9 mouse cellular contexts compared by ENCODE assay signal in the genomic region with DNA sequence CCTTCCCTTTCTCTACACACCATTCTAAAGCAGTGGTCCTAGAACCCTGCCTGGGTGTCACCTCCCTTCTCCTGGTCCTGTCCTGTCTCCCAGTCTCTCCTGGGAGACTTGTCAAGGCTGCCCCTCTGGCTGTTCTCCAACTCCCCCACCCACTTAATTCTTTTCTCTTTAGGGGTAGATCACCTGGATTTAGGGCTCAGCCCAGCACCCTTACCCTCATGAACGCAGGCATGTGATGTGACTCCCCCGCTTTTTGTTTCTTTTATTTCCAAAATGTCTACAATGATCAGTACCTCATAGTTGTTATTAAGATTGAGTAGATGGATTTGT. TPM values are rescaled to one million over a fixed set of nuclear protein-coding genes. Genes with fewer than 3 reads are reported as not detected.
DNase-seq lines count a peak whose midpoint lies in the region; ATAC-seq lines count a peak whose summit lies in the region.
"Had no signal": no experiment of that assay in that cellular context is flagged by ENCODE, and none has a peak within 500 bp of the region (broad histone marks: within the 10 kb centered on the region; RNA-seq: fewer than 3 reads in every experiment).

No protein-coding gene starts in this region.

- peak overlapping the region; percentile 70 for H3K4me2 ChIP-seq in kidney, embryonic 16.5 days (replicated peaks; ENCODE audit: low read depth, low read length)
- peak overlapping the region; percentile 90 for H3K4me2 ChIP-seq in embryonic facial prominence, embryonic 13.5 days
- peak overlapping the region; percentile 55 for H3K4me2 ChIP-seq in hindbrain, embryonic 14.5 days (replicated peaks)
- H3K4me2 ChIP-seq in midbrain, embryonic 13.5 days (replicated peaks), result peak overlapping the region; percentile 71; the same call in 1 of the 2 replicates

- peak overlapping the region; percentile 83 for H3K4me3 ChIP-seq in kidney, embryonic 16.5 days (ENCODE audit: low read length)
- peak overlapping the region; percentile 80 for H3K4me3 ChIP-seq in embryonic facial prominence, embryonic 13.5 days
- peak overlapping the region; percentile 34; the same call in 1 of the 2 replicates for H3K4me3 ChIP-seq in hindbrain, embryonic 14.5 days (replicated peaks; ENCODE audit: low read length)
- no peak overlapping the region for H3K4me3 ChIP-seq in midbrain, embryonic 13.5 days (replicated peaks)

- ATAC-seq in kidney, embryonic 16.5 days (ENCODE audit: low FRiP score, low TSS enrichment), result no peak
- no peak for ATAC-seq in embryonic facial prominence, embryonic 13.5 days (ENCODE audit: insufficient number of reproducible peaks, insufficient read depth, low FRiP score, low TSS enrichment, low read depth)
- no peak for ATAC-seq in hindbrain, embryonic 14.5 days (ENCODE audit: low FRiP score)
- ATAC-seq in midbrain, embryonic 13.5 days, result no peak

- 64% methylated on average over 2 of the region's 2 CpGs for WGBS in kidney, embryonic 16.5 days
- whole genome bisulfite sequencing in embryonic facial prominence, embryonic 13.5 days, result 64% methylated on average over 2 of the region's 2 CpGs
- WGBS in hindbrain, embryonic 14.5 days, result 85% methylated on average over 2 of the region's 2 CpGs
- 86% methylated on average over 2 of the region's 2 CpGs for WGBS in midbrain, embryonic 13.5 days

- H3K36me3 ChIP-seq in kidney, embryonic 16.5 days (ENCODE audit: insufficient read depth, low read length), result no peaks in the 10 kb centered on the region
- no peaks in the 10 kb centered on the region for H3K36me3 ChIP-seq in embryonic facial prominence, embryonic 13.5 days
- H3K36me3 ChIP-seq in hindbrain, embryonic 14.5 days (replicated peaks; ENCODE audit: control insufficient read depth, insufficient read depth), result no peaks in the 10 kb centered on the region
- H3K36me3 ChIP-seq in midbrain, embryonic 13.5 days, result no peaks in the 10 kb centered on the region

- peak overlapping the region; percentile 90 for H3K27ac ChIP-seq in kidney, embryonic 16.5 days (ENCODE audit: low read length)
- peak overlapping the region; percentile 91 for H3K27ac ChIP-seq in embryonic facial prominence, embryonic 13.5 days
- H3K27ac ChIP-seq in hindbrain, embryonic 14.5 days, result no peak overlapping the region
- H3K27ac ChIP-seq in midbrain, embryonic 13.5 days, result no peak overlapping the region

- no peaks in the 10 kb centered on the region for H3K9me3 ChIP-seq in kidney, embryonic 16.5 days (ENCODE audit: low read length)
- H3K9me3 ChIP-seq in embryonic facial prominence, embryonic 13.5 days, result no peaks in the 10 kb centered on the region
- no peaks in the 10 kb centered on the region for H3K9me3 ChIP-seq in hindbrain, embryonic 14.5 days (ENCODE audit: control insufficient read depth, low read length)
- H3K9me3 ChIP-seq in midbrain, embryonic 13.5 days, result no peaks in the 10 kb centered on the region

- peak overlapping the region; percentile 92 for H3K9ac ChIP-seq in kidney, embryonic 16.5 days (replicated peaks; ENCODE audit: low read length)
- H3K9ac ChIP-seq in embryonic facial prominence, embryonic 13.5 days, result peak overlapping the region; percentile 83
- H3K9ac ChIP-seq in hindbrain, embryonic 14.5 days, result no peak overlapping the region
- no peak overlapping the region; the same call in 1 of the 2 replicates for H3K9ac ChIP-seq in midbrain, embryonic 13.5 days (replicated peaks)

- H3K4me1 ChIP-seq in kidney, embryonic 16.5 days (ENCODE audit: insufficient read depth, low read length), result peaks cover 69% of the 10 kb centered on the region
- peaks cover 63% of the 10 kb centered on the region for H3K4me1 ChIP-seq in embryonic facial prominence, embryonic 13.5 days
- H3K4me1 ChIP-seq in hindbrain, embryonic 14.5 days (replicated peaks; ENCODE audit: control insufficient read depth, insufficient read depth, low read length), result peaks cover 30% of the 10 kb centered on the region
- peaks cover 37% of the 10 kb centered on the region for H3K4me1 ChIP-seq in midbrain, embryonic 13.5 days (replicated peaks)

- no peak for DNase-seq in kidney, adult 8-10 months
- DNase-seq in hindbrain, embryonic 14.5 days (ENCODE audit: low spot score), result no peak
- no peak for DNase-seq in frontal cortex, postnatal 14 days (ENCODE audit: low spot score in 2 of 2)
- no peak for DNase-seq in urinary bladder, postnatal 36 days (ENCODE audit: low spot score in 2 of 2)
- DNase-seq in urinary bladder, postnatal 4 days (ENCODE audit: low spot score in 2 of 2), result no peak
- DNase-seq: cerebellum, adult 9-10 months had no signal

- H3K27me3 ChIP-seq in kidney, embryonic 16.5 days (ENCODE audit: insufficient read depth, low read length), result no peaks in the 10 kb centered on the region
- no peaks in the 10 kb centered on the region for H3K27me3 ChIP-seq in embryonic facial prominence, embryonic 13.5 days
- H3K27me3 ChIP-seq in hindbrain, embryonic 14.5 days (ENCODE audit: control insufficient read depth, insufficient read depth, low read length), result 0 out of 2 replicates have a peak, but pooled peaks cover 14% of the 10 kb centered on the region
- peaks cover 11% of the 10 kb centered on the region for H3K27me3 ChIP-seq in midbrain, embryonic 13.5 days

RNA-seq across cellular contexts. Expression of a gene that starts 1.8 kb away (rescaled TPM):
- 91.0 and 93.2 TPM in 2 replicates for polyA plus RNA-seq in kidney, embryonic 16.5 days (2015; fragmentation: Nextera tagmentation; extraction: Ambion mirVana)
- polyA plus RNA-seq in embryonic facial prominence, embryonic 13.5 days (2015; fragmentation: Nextera tagmentation; extraction: Ambion mirVana), result 62.3 and 67.9 TPM in 2 replicates
- 15.4 and 16.6 TPM in 2 replicates for polyA plus RNA-seq in hindbrain, embryonic 14.5 days (2014; fragmentation: Nextera tagmentation; extraction: Ambion mirVana)
- polyA plus RNA-seq in midbrain, embryonic 13.5 days (2015; fragmentation: Nextera tagmentation; extraction: Ambion mirVana), result 10.2 and 12.1 TPM in 2 replicates

RNA-seq across cellular contexts. Expression of a gene that starts 29.6 kb away (rescaled TPM):
- 4.9 and 6.0 TPM in 2 replicates for polyA plus RNA-seq in kidney, embryonic 16.5 days (2015; fragmentation: Nextera tagmentation; extraction: Ambion mirVana)
- 1.1 and 1.3 TPM in 2 replicates for polyA plus RNA-seq in embryonic facial prominence, embryonic 13.5 days (2015; fragmentation: Nextera tagmentation; extraction: Ambion mirVana)
- polyA plus RNA-seq in hindbrain, embryonic 14.5 days (2014; fragmentation: Nextera tagmentation; extraction: Ambion mirVana), result 0.10 and 0.23 TPM in 2 replicates
- polyA plus RNA-seq in midbrain, embryonic 13.5 days (2015; fragmentation: Nextera tagmentation; extraction: Ambion mirVana), result 0.08 and 0.23 TPM in 2 replicates

RNA-seq across cellular contexts. Expression of a gene that starts 30.5 kb away (rescaled TPM):
- 7.5 and 7.7 TPM in 2 replicates for polyA plus RNA-seq in kidney, embryonic 16.5 days (2015; fragmentation: Nextera tagmentation; extraction: Ambion mirVana)
- polyA plus RNA-seq in embryonic facial prominence, embryonic 13.5 days (2015; fragmentation: Nextera tagmentation; extraction: Ambion mirVana), result 1.3 and 1.5 TPM in 2 replicates
- polyA plus RNA-seq in hindbrain, embryonic 14.5 days (2014; fragmentation: Nextera tagmentation; extraction: Ambion mirVana), result 0.50 and 0.53 TPM in 2 replicates
- polyA plus RNA-seq in midbrain, embryonic 13.5 days (2015; fragmentation: Nextera tagmentation; extraction: Ambion mirVana), result 0.39 and 0.46 TPM in 2 replicates

RNA-seq across cellular contexts. Expression of a gene that starts 37.3 kb away (rescaled TPM):
- 71.6 and 73.7 TPM in 2 replicates for polyA plus RNA-seq in kidney, embryonic 16.5 days (2015; fragmentation: Nextera tagmentation; extraction: Ambion mirVana)
- polyA plus RNA-seq in embryonic facial prominence, embryonic 13.5 days (2015; fragmentation: Nextera tagmentation; extraction: Ambion mirVana), result 33.1 TPM in 2 replicates
- 14.8 and 14.9 TPM in 2 replicates for polyA plus RNA-seq in hindbrain, embryonic 14.5 days (2014; fragmentation: Nextera tagmentation; extraction: Ambion mirVana)
- polyA plus RNA-seq in midbrain, embryonic 13.5 days (2015; fragmentation: Nextera tagmentation; extraction: Ambion mirVana), result 11.3 and 13.3 TPM in 2 replicates

Comparison
In these comparisons a context has a peak if more than half of its experiments do, and no peak if none do; other contexts are left out.
1. H3K27ac ChIP-seq: peak in kidney, embryonic 16.5 days (single experiment) and embryonic facial prominence, embryonic 13.5 days (single experiment); none in hindbrain, embryonic 14.5 days (single experiment) and midbrain, embryonic 13.5 days (single experiment).
2. H3K9ac ChIP-seq: peak in kidney, embryonic 16.5 days (single experiment) and embryonic facial prominence, embryonic 13.5 days (single experiment); none in hindbrain, embryonic 14.5 days (single experiment) and midbrain, embryonic 13.5 days (single experiment).
3. Peak in every context shown above with its lines, with median percentiles within 50 percentile points of each other: H3K4me2 ChIP-seq.